Mouse (Mus musculus) small intestine, adult 2 months (tissue): ENCODE measurements around the gene Nlrp9c.

Source experiments
- CTCF ChIP-seq: fragments of 200-500 bp; IDR thresholded peaks from 2 replicates; pipeline ENCODE4 v1.5.1; 2012; ENCODE audit warnings: low read depth, mild to moderate bottlenecking, control low read depth, inconsistent platforms, low read length, moderate library complexity, mixed read lengths; ENCODE audit not compliant: insufficient replicate concordance, insufficient read length; ENCODE audit errors: extremely low read depth
- POLR2A ChIP-seq: fragments of 200-500 bp; IDR thresholded peaks from 2 replicates; pipeline ENCODE4 v1.6.1; 2012; ENCODE audit warnings: low read depth, mild to moderate bottlenecking, control low read depth, inconsistent platforms, low read length, moderate library complexity

- TF ChIP-seq CTCF = no peak
- no peak for TF ChIP-seq POLR2A
These were observed 22.7 kb downstream of the Nlrp9c start for GRCm38 (mm10) chr7:26380807-26381206.
